Mouse (Mus musculus): ENCODE results near the gene Abhd2.

The Abhd2 gene

GRCm38 (mm10) chr7:79333419-79333818, 60.4 kb downstream of the Abhd2 start:
- no peak for DNase-seq

- no peak for DNase-seq
Observed at GRCm38 (mm10) chr7:79336362-79336910, 63.4 kb downstream of the Abhd2 start.

- DNase-seq, result peak; percentile 83
Observed at GRCm38 (mm10) chr7:79345902-79346301, 72.9 kb downstream of the Abhd2 start.

GRCm38 (mm10) chr7:79346555-79347075, 73.6 kb downstream of the Abhd2 start:
- no peak for DNase-seq

- no peak for DNase-seq
Observed at GRCm38 (mm10) chr7:79347108-79347813, 74.3 kb downstream of the Abhd2 start.

- DNase-seq, result no peak
Observed at GRCm38 (mm10) chr7:79348816-79349215, 75.8 kb downstream of the Abhd2 start.

- DNase-seq, result peak; percentile 82
Observed at GRCm38 (mm10) chr7:79349738-79350386, 76.9 kb downstream of the Abhd2 start.

- peak; percentile 74 for DNase-seq
Observed at GRCm38 (mm10) chr7:79358350-79359182, 85.6 kb downstream of the Abhd2 start.

GRCm38 (mm10) chr7:79359183-79359435, 86.1 kb downstream of the Abhd2 start:
- no peak for DNase-seq

- DNase-seq, result no peak
Observed at GRCm38 (mm10) chr7:79360056-79360455, 87.1 kb downstream of the Abhd2 start.

GRCm38 (mm10) chr7:79362208-79362607, 89.2 kb downstream of the Abhd2 start:
- peak; percentile 54 for DNase-seq

GRCm38 (mm10) chr7:79362830-79363229, 89.8 kb downstream of the Abhd2 start:
- peak; percentile 29 for DNase-seq

GRCm38 (mm10) chr7:79363370-79364043, 90.5 kb downstream of the Abhd2 start:
- DNase-seq, result peak; percentile 71

- DNase-seq, result no peak
Observed at GRCm38 (mm10) chr7:79368664-79369063, 95.7 kb downstream of the Abhd2 start.

GRCm38 (mm10) chr7:79369416-79369815, 96.4 kb downstream of the Abhd2 start:
- DNase-seq, result no peak

GRCm38 (mm10) chr7:79371321-79371879, 98.4 kb downstream of the Abhd2 start:
- DNase-seq, result peak; percentile 94

- no peak for DNase-seq
Observed at GRCm38 (mm10) chr7:79374017-79374416, 101.0 kb downstream of the Abhd2 start.

- no peak for DNase-seq
Observed at GRCm38 (mm10) chr7:79375594-79375993, 102.6 kb downstream of the Abhd2 start.

- no peak for DNase-seq
Observed at GRCm38 (mm10) chr7:79376516-79377275, 103.7 kb downstream of the Abhd2 start.

- no peak for DNase-seq
Observed at GRCm38 (mm10) chr7:79386422-79387133, 113.6 kb downstream of the Abhd2 start, which contains the start of gene Rlbp1. TSS of gene Rlbp1 (minus strand) at chr7:79387048.

- DNase-seq, result no peak
Observed at GRCm38 (mm10) chr7:79387140-79387539, 114.1 kb downstream of the Abhd2 start.
